Mouse (Mus musculus) WW6 (cell line): Measurements from ENCODE around the gene Per3.

ENCODE experiments used
- DNase-seq: peaks from one replicate; pipeline ENCODE4 v3.0.0-alpha.2; 2013; ENCODE audit warnings: low read depth, low spot score

The Per3 gene

GRCm38 (mm10) chr4:150958536-150958935, 85.9 kb downstream of the Per3 start:
- DNase-seq, result no peak

- no peak for DNase-seq
Measured at GRCm38 (mm10) chr4:150957106-150957458, 87.4 kb downstream of the Per3 start.

DNA sequence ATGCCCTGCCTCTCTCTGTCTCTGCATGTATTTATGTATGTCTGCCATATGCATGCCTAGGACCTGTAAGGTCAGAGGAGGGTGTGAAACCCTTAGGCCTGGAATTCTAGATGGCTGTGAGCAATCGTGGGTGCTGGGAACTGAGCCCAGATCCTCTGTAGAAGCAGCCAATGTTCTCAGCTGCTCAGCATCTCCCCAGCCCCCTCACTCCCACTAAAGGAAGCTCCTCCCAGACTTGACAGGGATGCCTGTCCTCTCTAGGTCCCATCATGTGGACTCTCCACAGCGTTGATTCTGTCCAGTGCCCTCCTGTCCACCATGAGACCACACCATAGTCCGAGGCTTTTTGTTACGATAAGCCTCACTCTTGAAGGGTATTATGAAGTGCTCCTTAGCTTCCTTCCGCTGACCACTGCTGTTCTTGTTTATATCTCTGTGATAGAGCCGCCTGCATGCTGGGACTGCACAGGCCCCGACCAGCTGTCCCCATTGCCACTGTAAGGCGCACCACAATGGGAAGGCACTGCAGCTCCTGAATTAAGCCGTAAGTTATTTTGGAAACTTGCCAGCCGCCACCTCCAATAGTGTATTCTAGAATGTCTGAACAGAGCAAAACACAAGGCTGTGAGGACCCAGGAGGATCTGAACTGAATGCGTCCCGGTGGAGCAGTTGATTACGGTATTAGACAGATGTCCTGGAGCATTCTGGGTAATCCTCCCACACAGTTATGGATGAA, 87.9 kb downstream of the Per3 start:
- no peak for DNase-seq
